In the genomic region with DNA sequence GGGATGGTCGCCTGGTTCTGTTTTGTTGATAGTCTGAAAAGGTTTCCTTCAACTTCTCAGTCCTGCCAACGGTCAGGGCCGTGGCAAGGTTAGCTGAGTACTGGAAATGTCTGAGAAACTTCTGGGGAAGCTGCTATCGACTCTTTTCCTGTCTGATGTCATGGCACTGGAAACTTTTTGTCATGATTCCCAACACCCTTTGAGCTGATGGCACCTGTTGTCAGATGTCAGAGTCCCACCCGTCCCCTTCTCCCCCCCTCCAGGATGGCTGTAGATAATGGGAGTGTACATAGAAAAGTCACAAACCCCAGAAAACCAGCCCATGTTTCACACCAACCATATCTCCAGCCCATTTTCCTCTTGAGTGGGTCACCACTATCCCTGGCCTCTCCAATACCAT, we compare ENCODE assay signal across 24 mouse cellular contexts.
"Had no signal": no experiment of that assay in that cellular context is flagged by ENCODE, and none has a peak within 500 bp of the region (broad histone marks: within the 10 kb centered on the region; RNA-seq: fewer than 3 reads in every experiment).

No protein-coding gene starts in this region.

- H3K27me3 ChIP-seq: hindbrain, embryonic 13.5 days; hindbrain, embryonic 15.5 days; limb, embryonic 13.5 days; limb, embryonic 15.5 days; liver, embryonic 12.5 days had no signal

- H3K36me3 ChIP-seq: hindbrain, embryonic 13.5 days; hindbrain, embryonic 15.5 days; kidney, embryonic 15.5 days; limb, embryonic 13.5 days; limb, embryonic 15.5 days; liver, embryonic 12.5 days had no signal

- H3K9ac ChIP-seq: hindbrain, embryonic 13.5 days; hindbrain, embryonic 15.5 days; kidney, embryonic 15.5 days; limb, embryonic 13.5 days; limb, embryonic 15.5 days; liver, embryonic 12.5 days; liver, embryonic 14.5 days had no signal

- H3K9me3 ChIP-seq: hindbrain, embryonic 13.5 days; hindbrain, embryonic 15.5 days; kidney, embryonic 15.5 days; limb, embryonic 15.5 days; liver, embryonic 12.5 days had no signal

- H3K4me1 ChIP-seq: hindbrain, embryonic 15.5 days; liver, embryonic 12.5 days had no signal

- H3K4me2 ChIP-seq: hindbrain, embryonic 13.5 days; hindbrain, embryonic 15.5 days; kidney, embryonic 15.5 days; limb, embryonic 13.5 days; limb, embryonic 15.5 days; liver, embryonic 12.5 days had no signal

- H3K4me3 ChIP-seq: gastrocnemius, adult 2 months; heart, adult 2 months; hindbrain, embryonic 13.5 days; hindbrain, embryonic 15.5 days; kidney, embryonic 15.5 days; limb, embryonic 13.5 days; limb, embryonic 15.5 days; liver, embryonic 12.5 days had no signal

- H3K27ac ChIP-seq: gastrocnemius, adult 2 months; heart, adult 2 months; hindbrain, embryonic 13.5 days; hindbrain, embryonic 15.5 days; hindbrain, postnatal 0 days; kidney, embryonic 15.5 days; kidney, postnatal 0 days; limb, embryonic 13.5 days; limb, embryonic 15.5 days; liver, embryonic 12.5 days; liver, embryonic 14.5 days had no signal

- DNase-seq: gastrocnemius, adult 2 months; gastrocnemius, postnatal 10 days; gastrocnemius, postnatal 25 days; heart, adult 11 months; heart, adult 2 months; kidney, adult 11 months; kidney, adult 2 months; kidney, adult 9 months; kidney, postnatal 14 days; kidney, postnatal 36 days; layer of hippocampus, adult 9-11 months; layer of hippocampus, postnatal 36 days; left cerebral cortex, postnatal 4 days had no signal

- ATAC-seq: forebrain, embryonic 16.5 days; hindbrain, postnatal 0 days; intestine, embryonic 16.5 days; liver, embryonic 12.5 days had no signal
